Mouse (Mus musculus): ENCODE measurements around the gene Hoxc10.

DNA sequence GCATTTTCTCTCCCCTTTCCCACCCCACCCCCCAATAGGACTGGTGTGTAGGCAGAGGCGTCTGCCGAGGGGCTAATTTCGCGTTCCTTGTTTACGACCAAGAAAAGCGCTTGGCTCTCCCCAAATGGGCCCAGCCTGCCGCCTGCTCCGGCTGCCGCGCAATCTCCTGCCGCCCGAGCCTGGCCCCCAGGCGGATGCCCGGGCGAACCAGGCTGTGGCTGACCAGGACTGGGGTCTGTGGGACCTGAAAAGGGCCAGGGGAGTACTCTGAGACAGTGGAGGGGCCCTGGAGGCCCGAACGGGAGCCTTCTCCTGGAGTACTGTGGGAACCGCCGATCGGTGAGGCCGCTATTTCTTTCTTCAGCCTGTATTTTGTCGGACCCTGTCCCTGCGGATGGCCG, 33.9 kb downstream of the Hoxc10 start:
- no peak for TF ChIP-seq CTCF (IDR thresholded peaks at IDR 0.05; ENCODE audit: low read depth)
- TF ChIP-seq EP300 (optimal IDR thresholded peaks at IDR 0.05): no peak

Data from stomach, postnatal 0 days (tissue).